Mouse (Mus musculus) forebrain, embryonic 11.5 days (tissue): ENCODE measurements at regions not wholly inside any gene's neighbourhood (a gene's known extent, or its start where the extent isn't known, plus 50 kb on each side); places are given as distances from the start of the nearest gene placed in this dataset.

Experiments used
- ATAC-seq: fragments of 200-750 bp; cut with Nextera tagmentation; replicated peaks from 2 replicates; pipeline ENCODE4 v1.8.0; 2017; ENCODE audit warnings: moderate TSS enrichment; ENCODE audit not compliant: low FRiP score
- DNase-seq: peaks from one replicate; pipeline ENCODE4 v3.0.0-alpha.2; 2017; ENCODE audit warnings: low spot score
- H3K27ac ChIP-seq: fragments of 300-500 bp; sonication (generic); 2 replicates; pipeline ENCODE4 v1.5.1; 2014; ENCODE audit warnings: low read depth, low read length
- H3K27me3 ChIP-seq: fragments of 300-500 bp; sonication (generic); 2 replicates; pipeline ENCODE4 v1.6.1; 2014; ENCODE audit warnings: mild to moderate bottlenecking, low read length, mixed read lengths; ENCODE audit not compliant: control insufficient read depth, insufficient read depth
- H3K36me3 ChIP-seq: fragments of 300-500 bp; sonication (generic); 2 replicates; pipeline ENCODE4 v1.6.1; 2014; ENCODE audit warnings: mild to moderate bottlenecking, low read length, moderate library complexity, mixed read lengths; ENCODE audit not compliant: control insufficient read depth, insufficient read depth
- H3K4me1 ChIP-seq: fragments of 300-500 bp; sonication (generic); replicated peaks from 2 replicates; pipeline ENCODE4 v1.6.1; 2014; ENCODE audit warnings: low read length, mixed read lengths; ENCODE audit not compliant: control insufficient read depth, insufficient read depth
- H3K4me2 ChIP-seq: fragments of 300-500 bp; sonication (generic); 2 replicates; pipeline ENCODE4 v1.6.1; 2014; ENCODE audit warnings: low read depth, mild to moderate bottlenecking, low read length, moderate library complexity, mixed read lengths; ENCODE audit not compliant: severe bottlenecking
- H3K4me3 ChIP-seq: fragments of 300-500 bp; sonication (generic); 2 replicates; pipeline ENCODE4 v1.5.1; 2014; ENCODE audit warnings: low read depth, low read length
- H3K9ac ChIP-seq: fragments of 300-500 bp; sonication (generic); 2 replicates; pipeline ENCODE4 v1.6.1; 2014; ENCODE audit warnings: low read length
- H3K9me3 ChIP-seq: fragments of 300-500 bp; sonication (generic); 2 replicates; pipeline ENCODE4 v1.6.1; 2016; ENCODE audit warnings: low read length, mixed read lengths; ENCODE audit not compliant: control insufficient read depth
- WGBS: fragments of 180-500 bp; shearing (Covaris S2); extraction: QIAGEN DNeasy Blood & Tissue Kit; methylation state at CpG from one replicate; pipeline ENCODE4 v1.1.7; 2014; 5-methylcytosine and 5-hydroxymethylcytosine counted together

DNA sequence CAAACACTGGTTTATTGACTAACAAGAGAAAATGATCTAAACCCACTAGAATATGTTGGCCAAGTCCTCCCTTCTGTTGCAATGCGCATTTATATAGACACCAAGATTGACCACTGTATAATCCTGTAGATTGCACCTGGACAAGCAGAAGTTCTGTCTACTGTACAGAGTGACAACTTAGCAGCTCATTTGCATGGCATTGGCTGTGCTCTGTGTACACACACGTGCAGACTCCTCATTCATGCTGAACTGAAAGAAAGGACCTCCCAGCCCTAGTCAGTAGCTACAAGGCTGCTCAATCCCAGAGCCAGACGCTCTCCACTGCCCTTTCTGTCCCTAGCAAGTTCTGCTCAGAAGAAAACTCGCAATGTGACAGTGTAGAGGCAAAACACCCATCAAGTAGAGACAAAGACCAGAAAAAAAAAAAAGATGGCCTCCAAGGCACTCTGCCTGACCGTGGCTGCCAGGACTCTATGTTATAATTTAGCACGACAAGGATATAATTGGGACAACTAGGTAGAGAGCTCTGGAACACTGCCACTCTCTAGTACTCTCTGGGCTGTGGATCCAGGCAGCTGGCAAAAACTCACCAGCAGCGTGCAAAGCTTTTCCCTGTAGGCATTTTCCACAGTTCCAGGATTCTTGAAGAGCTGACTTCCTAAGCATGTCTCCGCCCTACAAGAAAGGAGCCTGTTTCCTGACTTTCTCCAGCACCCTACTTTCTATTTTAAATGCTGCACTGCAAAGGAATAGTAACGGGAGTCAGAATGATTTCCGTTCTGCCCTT is 108.2 kb downstream of the Akap11 start:
- H3K9me3 ChIP-seq = no peaks in the 10 kb centered on the region
- no peak overlapping the region for H3K4me3 ChIP-seq
- H3K9ac ChIP-seq = no peak overlapping the region
- no peak for ATAC-seq
- no peak overlapping the region for H3K27ac ChIP-seq
- no peaks in the 10 kb centered on the region for H3K4me1 ChIP-seq
- no peaks in the 10 kb centered on the region for H3K27me3 ChIP-seq
- H3K36me3 ChIP-seq = no peaks in the 10 kb centered on the region
- WGBS = 84% methylated on average over 10 of the region's 10 CpGs
- DNase-seq = no peak
- H3K4me2 ChIP-seq = no peak overlapping the region

DNA sequence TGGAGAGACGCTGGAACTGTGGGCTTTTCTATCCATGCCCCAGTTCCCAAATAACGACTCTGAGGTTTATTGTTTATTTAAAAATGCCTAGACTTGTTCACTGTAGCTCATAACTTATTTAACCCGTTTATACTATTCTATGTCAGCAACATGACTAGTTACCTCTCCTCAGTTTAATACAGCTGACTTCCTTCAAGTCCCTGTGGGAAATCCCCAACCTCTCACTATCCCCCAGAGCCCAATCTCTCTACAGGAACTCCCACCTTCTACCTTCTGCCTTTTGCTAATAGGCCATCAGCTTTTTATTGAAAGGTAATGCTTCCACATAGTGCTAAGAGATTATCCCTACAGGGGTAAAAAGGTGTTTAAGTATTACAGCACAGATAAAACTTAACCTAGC is 109.5 kb downstream of the Akap11 start:
- Histone ChIP-seq H3K27ac (no peak overlapping the region), H3K36me3 (no peaks in the 10 kb centered on the region), H3K9ac (no peak overlapping the region), H3K9me3 (no peaks in the 10 kb centered on the region), H3K4me1 (no peaks in the 10 kb centered on the region), H3K4me3 (no peak overlapping the region), H3K4me2 (no peak overlapping the region), H3K27me3 (no peaks in the 10 kb centered on the region)
- WGBS = 87% methylated on average over 3 of the region's 3 CpGs
- no peak for DNase-seq
- no peak for ATAC-seq

DNA sequence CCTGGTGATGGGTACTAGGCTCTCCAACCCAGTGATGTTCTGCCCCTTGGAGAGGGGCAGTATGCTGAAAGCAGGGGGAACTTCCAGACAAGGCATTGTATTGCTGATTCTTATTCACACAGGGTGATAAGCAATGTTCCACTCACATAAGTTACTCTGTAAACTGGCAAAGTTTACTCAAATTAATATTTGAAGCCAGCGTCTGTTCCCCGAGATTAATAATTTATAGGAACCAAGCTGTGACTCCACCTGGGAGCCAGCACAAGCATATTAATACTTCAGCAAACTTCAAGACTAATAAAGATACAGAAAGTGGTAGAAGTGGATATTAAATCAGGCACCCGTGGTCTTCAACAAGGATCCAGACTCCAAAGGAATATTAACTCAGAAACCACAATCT is 114.0 kb downstream of the Akap11 start:
- H3K27ac ChIP-seq = no peak overlapping the region
- DNase-seq (no peak), ATAC-seq (no peak)
- no peak overlapping the region for H3K9ac ChIP-seq
- 93% methylated on average over 3 of the region's 3 CpGs for WGBS
- no peaks in the 10 kb centered on the region for H3K27me3 ChIP-seq
- H3K36me3 ChIP-seq = no peaks in the 10 kb centered on the region
- H3K4me3 ChIP-seq = no peak overlapping the region
- H3K4me2 ChIP-seq = no peak overlapping the region
- no peaks in the 10 kb centered on the region for H3K9me3 ChIP-seq
- no peaks in the 10 kb centered on the region for H3K4me1 ChIP-seq

DNA sequence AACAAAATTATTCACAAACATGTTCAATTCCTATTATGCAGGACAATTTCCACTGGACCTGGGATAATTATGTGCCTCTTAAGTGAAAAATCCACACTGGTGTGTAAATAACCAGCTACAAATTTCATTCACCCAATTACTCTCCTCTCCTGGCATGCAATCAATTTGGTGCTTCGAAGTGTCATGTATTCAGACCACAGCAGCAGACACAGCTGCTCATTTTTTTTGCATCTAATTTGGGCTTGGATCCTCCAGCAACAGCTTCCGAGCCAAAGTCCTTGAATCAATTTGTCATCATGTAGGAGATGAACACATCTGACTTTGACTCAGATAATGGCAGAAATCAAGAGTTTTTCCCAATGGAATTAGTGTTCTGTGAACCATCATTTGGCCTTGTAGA is 113.1 kb upstream of the Tnfsf11 start:
- Histone ChIP-seq H3K9me3 (no peaks in the 10 kb centered on the region), H3K4me3 (no peak overlapping the region), H3K9ac (no peak overlapping the region), H3K36me3 (no peaks in the 10 kb centered on the region), H3K27ac (no peak overlapping the region), H3K27me3 (no peaks in the 10 kb centered on the region), H3K4me1 (no peaks in the 10 kb centered on the region), H3K4me2 (no peak overlapping the region)
- DNase-seq (no peak), ATAC-seq (no peak)
- WGBS = 67% methylated on average over 2 of the region's 2 CpGs

DNA sequence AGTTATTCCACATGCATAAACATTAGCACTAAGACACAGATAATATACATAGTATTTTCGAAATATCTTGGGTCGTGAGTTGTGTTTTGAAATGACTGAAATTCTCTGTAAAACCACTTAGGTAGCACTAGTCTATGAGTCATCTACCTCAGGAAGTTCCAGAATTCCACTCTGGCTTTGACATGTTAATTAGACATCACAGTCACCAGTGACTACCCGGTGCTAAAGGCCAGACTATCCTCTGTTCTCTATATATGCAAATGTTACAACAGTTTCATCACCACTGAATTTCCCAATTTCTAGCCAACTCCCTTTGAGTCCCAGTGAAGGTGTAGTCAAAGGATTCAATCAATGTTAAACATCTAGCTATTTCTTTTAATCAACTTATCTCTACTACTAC is 112.3 kb upstream of the Tnfsf11 start:
- H3K4me3 ChIP-seq = no peak overlapping the region
- H3K9ac ChIP-seq = no peak overlapping the region
- H3K9me3 ChIP-seq = no peaks in the 10 kb centered on the region
- 78% methylated on average over 3 of the region's 3 CpGs for WGBS
- H3K4me2 ChIP-seq = no peak overlapping the region
- H3K27me3 ChIP-seq = no peaks in the 10 kb centered on the region
- H3K36me3 ChIP-seq = no peaks in the 10 kb centered on the region
- ATAC-seq (no peak), DNase-seq (no peak)
- no peaks in the 10 kb centered on the region for H3K4me1 ChIP-seq
- H3K27ac ChIP-seq = no peak overlapping the region

DNA sequence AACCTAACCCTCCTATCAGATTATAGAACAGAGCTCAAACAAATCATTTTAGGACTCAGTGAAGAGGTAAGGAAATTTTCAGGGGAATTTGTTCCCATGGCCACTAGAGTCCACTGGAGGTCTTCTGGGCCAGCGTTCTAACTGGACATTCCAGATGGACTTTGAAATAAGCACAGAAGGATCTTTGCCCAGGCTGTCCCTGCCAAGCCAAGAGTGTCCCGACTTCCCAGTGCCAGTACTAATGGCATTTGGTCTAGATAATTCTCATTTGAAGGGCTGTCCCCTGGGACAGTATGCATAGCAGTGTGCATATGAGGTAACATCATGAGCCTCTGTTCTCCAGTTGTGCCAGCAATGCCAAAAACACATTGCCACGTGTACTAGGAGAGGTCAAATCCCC is 97.7 kb upstream of the Tnfsf11 start:
- WGBS = 76% methylated on average over 3 of the region's 3 CpGs
- no peaks in the 10 kb centered on the region for H3K27me3 ChIP-seq
- H3K9ac ChIP-seq = no peak overlapping the region
- H3K27ac ChIP-seq = no peak overlapping the region
- no peaks in the 10 kb centered on the region for H3K9me3 ChIP-seq
- H3K4me1 ChIP-seq = no peaks in the 10 kb centered on the region
- no peak for ATAC-seq
- H3K4me3 ChIP-seq = no peak overlapping the region
- H3K36me3 ChIP-seq = no peaks in the 10 kb centered on the region
- DNase-seq = no peak
- no peak overlapping the region for H3K4me2 ChIP-seq

DNA sequence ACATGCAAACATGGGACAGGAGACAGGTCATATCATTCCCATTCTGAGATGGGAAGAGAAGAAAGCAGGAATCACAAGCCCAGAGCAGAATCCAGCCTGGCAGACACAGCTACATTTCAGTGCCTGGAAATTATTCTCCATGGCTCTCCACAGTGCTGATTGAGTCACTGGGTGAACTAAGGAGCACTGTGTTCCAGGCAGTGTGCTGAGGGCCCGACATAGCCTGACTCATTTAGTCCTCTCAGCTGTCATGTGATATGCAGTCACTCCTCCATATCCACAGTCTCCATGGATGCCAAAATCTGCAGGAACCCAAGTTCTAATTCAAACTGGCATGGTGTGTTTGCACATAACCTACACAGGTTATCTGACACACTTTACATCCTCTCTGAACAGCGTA is 90.1 kb upstream of the Tnfsf11 start:
- Histone ChIP-seq H3K9me3 (no peaks in the 10 kb centered on the region), H3K4me3 (no peak overlapping the region), H3K4me2 (no peak overlapping the region), H3K27me3 (no peaks in the 10 kb centered on the region), H3K9ac (no peak overlapping the region), H3K36me3 (no peaks in the 10 kb centered on the region), H3K4me1 (no peaks in the 10 kb centered on the region), H3K27ac (no peak overlapping the region)
- DNase-seq = no peak
- 82% methylated on average over 2 of the region's 2 CpGs for WGBS
- no peak for ATAC-seq

DNA sequence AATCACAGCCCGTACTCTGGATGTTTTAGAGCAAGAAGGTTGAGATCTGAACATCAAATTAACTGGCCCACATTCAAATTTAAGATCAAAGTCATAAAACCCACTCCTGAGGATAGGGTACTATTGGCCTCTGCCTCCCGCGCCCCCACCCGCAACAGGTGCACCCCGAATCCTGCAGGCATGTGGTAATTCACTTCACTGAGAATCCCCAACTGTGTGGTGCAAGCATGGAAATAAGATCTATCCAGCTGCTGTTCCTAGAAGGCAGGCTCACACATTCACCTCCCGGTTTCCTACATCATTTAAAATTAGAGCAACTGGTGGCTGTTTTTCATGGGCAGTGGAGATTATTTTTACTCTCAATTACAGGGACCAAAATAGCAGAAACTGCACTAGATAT is 87.8 kb upstream of the Tnfsf11 start:
- H3K9me3 ChIP-seq = no peaks in the 10 kb centered on the region
- no peak overlapping the region for H3K4me2 ChIP-seq
- 89% methylated on average over 6 of the region's 6 CpGs for WGBS
- DNase-seq (no peak), ATAC-seq (no peak)
- no peaks in the 10 kb centered on the region for H3K4me1 ChIP-seq
- no peak overlapping the region for H3K27ac ChIP-seq
- H3K27me3 ChIP-seq = no peaks in the 10 kb centered on the region
- H3K4me3 ChIP-seq = no peak overlapping the region
- H3K36me3 ChIP-seq = no peaks in the 10 kb centered on the region
- H3K9ac ChIP-seq = no peak overlapping the region

DNA sequence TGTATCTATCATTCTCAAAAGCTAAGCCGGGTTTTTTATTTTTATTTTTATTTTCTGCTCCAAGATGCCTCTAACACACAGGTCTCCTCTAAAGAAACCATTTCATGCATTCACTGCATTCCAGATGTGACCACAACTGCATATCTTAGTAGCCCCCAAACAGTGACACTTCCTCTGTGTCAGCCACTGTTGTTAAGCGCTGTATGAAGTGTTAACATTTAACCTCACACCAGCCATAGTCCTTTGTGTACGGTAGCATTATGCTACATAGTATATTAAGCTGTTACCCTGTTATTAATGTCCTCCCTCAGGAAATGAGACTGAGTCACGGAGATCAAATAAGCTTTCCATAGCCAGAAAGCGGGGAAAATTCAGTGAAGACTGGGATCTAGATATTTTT is 79.2 kb upstream of the Tnfsf11 start:
- WGBS = 88% methylated on average over 5 of the region's 5 CpGs

More for the DNA sequence above, 79.2 kb upstream of the Tnfsf11 start:
- no peak overlapping the region for H3K4me2 ChIP-seq
- no peak overlapping the region for H3K27ac ChIP-seq
- DNase-seq (no peak), ATAC-seq (no peak)
- H3K4me1 ChIP-seq = no peaks in the 10 kb centered on the region
- no peaks in the 10 kb centered on the region for H3K27me3 ChIP-seq
- H3K4me3 ChIP-seq = no peak overlapping the region
- no peaks in the 10 kb centered on the region for H3K9me3 ChIP-seq
- H3K9ac ChIP-seq = no peak overlapping the region
- no peaks in the 10 kb centered on the region for H3K36me3 ChIP-seq
